Mouse (Mus musculus): ENCODE measurements around the gene Sec1. TPM values are rescaled to one million over a fixed set of nuclear protein-coding genes. Genes with fewer than 3 reads are reported as not detected.

Gene Sec1
- polyA plus RNA-seq, 1 experiment from 2014 or later: 0.47 TPM

DNA sequence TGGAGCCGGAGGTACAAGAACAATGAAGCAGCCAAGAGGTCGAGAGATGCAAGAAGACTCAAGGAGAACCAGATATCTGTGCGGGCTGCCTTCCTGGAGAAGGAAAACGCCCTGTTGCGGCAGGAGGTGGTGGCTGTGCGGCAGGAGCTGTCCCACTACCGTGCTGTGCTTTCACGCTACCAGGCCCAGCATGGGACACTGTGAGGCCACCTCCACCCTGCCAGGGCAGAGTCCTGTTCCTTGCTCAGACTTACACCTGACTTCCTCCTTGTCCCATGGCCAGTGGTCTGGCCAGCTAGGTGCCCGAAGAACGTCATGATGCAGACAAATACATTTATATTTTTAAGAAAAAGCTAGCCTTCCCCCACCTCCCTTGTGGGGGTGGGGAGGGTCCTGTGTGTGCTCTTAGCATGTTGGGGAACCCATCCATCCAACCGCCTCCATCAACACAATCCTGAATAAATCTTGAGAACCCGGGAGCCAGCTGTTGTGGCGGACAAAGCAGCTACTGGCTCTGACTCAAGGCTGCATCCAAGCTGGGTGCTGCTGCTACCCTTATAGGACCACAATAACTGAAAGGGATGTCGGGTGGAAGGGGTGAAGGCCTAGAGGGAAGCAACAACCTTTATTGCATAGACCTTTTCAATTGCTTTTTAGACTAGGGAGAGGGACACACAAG lies 15.6 kb upstream of the Sec1 start:
- no peaks in the 10 kb centered on the region for H3K9me3 ChIP-seq (replicated peaks)
- WGBS: 72% methylated on average over 14 of the region's 14 CpGs
- no peak for ATAC-seq (ENCODE audit: low FRiP score)
- H3K27ac ChIP-seq (replicated peaks): peak overlapping the region; percentile 14; the same call in 1 of the 2 replicates
- no peak overlapping the region for H3K4me3 ChIP-seq (replicated peaks)
- H3K9ac ChIP-seq (replicated peaks): no peak overlapping the region
- H3K4me1 ChIP-seq: peaks cover 74% of the 10 kb centered on the region
- 0 out of 2 replicates have a peak overlapping the region, but pooled peaks have one; percentile 91 for H3K4me2 ChIP-seq
- peaks cover 40% of the 10 kb centered on the region for H3K36me3 ChIP-seq
- no peaks in the 10 kb centered on the region for H3K27me3 ChIP-seq (replicated peaks)

DNA sequence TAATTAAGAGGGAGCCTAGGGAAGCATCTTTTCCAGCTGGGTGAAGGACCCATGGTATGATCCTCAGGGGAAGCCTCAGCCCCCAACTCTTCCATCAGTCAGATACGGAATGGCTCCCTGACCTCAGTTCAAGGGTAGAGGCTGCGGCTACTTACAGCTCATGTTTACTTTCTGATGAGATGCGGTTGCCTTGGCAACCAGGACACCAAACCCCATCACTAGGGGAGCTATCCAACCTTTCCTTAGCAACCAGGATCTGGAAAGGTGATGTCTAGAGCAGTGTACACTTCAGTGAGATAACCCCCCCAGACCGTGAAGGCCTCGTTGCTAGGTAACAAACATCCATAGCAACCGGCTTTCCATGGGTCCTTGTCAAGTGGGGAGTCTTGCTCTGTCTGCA lies 14.8 kb upstream of the Sec1 start:
- WGBS: 27% methylated on average over 6 of the region's 6 CpGs
- peak overlapping the region; percentile 14; the same call in 1 of the 2 replicates for H3K27ac ChIP-seq (replicated peaks)

DNA sequence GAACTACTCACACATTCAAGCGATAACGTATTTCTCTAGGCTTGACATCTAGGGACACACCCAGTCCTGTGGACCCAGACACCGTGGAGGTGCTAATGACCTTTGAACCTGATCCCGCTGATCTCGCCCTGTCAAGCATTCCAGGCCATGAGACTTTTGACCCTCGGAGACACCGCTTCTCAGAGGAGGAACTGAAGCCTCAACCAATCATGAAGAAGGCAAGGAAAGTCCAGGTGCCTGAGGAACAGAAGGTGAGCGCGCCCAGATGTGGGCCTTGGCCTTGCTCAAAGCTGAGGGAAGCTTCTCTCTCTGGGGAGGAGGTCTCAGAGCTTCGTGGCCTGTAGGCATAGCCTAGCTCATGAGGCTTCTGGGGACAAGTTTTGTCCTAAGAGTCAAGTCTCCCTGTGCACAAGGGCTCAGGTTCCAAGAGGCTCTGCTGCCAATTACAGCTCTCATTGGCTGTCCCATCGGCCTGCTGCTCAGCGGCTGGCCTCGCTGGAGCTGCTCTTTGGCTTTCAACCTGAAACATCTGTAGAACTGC lies 14.1 kb upstream of the Sec1 start:
- no peak overlapping the region for H3K4me3 ChIP-seq (replicated peaks)
- 54% methylated on average over 13 of the region's 13 CpGs for WGBS
- no peak for ATAC-seq (ENCODE audit: low FRiP score)
- H3K27ac ChIP-seq (replicated peaks): peak overlapping the region; percentile 77; the same call in 1 of the 2 replicates
- peaks cover 37% of the 10 kb centered on the region for H3K36me3 ChIP-seq
- no peak overlapping the region for H3K9ac ChIP-seq (replicated peaks)
- peaks cover 73% of the 10 kb centered on the region for H3K4me1 ChIP-seq
- H3K4me2 ChIP-seq: peak overlapping the region; percentile 91
- H3K9me3 ChIP-seq (replicated peaks): no peaks in the 10 kb centered on the region
- no peaks in the 10 kb centered on the region for H3K27me3 ChIP-seq (replicated peaks)

More for the DNA sequence above, 14.8 kb upstream of the Sec1 start:
- no peaks in the 10 kb centered on the region for H3K27me3 ChIP-seq (replicated peaks)
- H3K36me3 ChIP-seq: peaks cover 40% of the 10 kb centered on the region
- no peak overlapping the region for H3K4me3 ChIP-seq (replicated peaks)
- no peak for ATAC-seq (ENCODE audit: low FRiP score)
- H3K9me3 ChIP-seq (replicated peaks): no peaks in the 10 kb centered on the region
- peak overlapping the region; percentile 91 for H3K4me2 ChIP-seq
- H3K9ac ChIP-seq (replicated peaks): no peak overlapping the region
- peaks cover 68% of the 10 kb centered on the region for H3K4me1 ChIP-seq

DNA sequence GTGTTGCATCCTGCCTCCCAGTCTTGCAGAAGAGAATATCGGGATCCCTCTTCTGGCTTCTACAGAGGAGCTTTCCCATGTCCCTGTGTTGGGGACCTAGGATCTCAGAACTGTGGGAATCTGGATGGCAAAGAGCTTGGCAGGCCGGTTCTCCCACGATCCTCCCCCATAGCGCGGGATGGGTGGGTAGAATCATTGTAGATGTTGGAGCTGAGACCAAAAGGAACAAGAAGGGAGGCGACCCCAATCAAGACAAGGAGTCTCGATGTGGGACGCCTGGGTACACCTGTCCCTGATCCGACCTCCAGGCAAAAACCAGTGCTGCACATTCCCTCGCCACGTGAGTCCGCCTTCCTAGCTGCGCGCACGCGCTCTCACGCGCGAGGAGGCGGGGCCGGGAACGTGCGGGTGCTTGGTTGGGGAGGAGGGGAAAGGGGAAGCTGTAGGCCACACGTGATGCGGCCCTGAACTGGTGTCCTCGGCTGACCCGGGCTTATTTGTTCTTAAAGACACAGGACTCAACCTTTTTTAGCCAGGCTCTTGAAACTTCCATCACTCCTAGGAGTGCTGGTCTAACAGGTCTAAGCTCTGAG lies 13.3 kb upstream of the Sec1 start:
- Histone ChIP-seq H3K9me3 (replicated peaks) (no peaks in the 10 kb centered on the region), H3K27ac (replicated peaks) (peak overlapping the region; percentile 77), H3K9ac (replicated peaks) (peak overlapping the region; percentile 67; the same call in 1 of the 2 replicates), H3K4me1 (peaks cover 78% of the 10 kb centered on the region), H3K4me2 (peak overlapping the region; percentile 91), H3K36me3 (peaks cover 28% of the 10 kb centered on the region), H3K27me3 (replicated peaks) (no peaks in the 10 kb centered on the region), H3K4me3 (replicated peaks) (peak overlapping the region; percentile 52)
- ATAC-seq (ENCODE audit: low FRiP score): no peak
- WGBS: under 1% methylated on average over 27 of the region's 27 CpGs

DNA sequence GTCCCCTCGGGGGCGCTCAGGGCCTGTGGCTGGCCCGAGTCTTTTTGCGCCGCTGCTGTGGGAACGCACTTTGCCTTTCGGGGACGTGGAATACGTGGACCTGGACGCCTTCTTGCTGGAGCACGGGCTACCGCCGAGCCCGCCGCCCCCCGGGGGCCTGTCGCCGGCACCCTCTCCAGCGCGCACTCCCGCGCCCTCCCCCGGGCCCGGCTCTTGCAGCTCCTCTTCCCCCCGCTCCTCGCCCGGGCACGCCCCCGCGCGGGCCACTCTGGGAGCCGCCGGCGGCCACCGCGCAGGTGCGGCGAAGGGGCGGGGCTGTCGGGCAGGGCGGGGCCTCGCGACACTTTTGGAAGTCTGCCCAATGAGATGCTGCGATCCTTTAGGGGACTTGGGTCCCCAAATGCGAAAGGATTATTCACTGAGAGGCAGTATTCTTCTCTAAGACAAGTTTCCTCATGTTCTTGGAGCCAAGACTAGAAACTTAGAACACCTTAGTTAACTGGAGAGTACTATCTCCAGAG lies 12.6 kb upstream of the Sec1 start:
- Histone ChIP-seq H3K27ac (replicated peaks) (peak overlapping the region; percentile 77), H3K4me3 (replicated peaks) (peak overlapping the region; percentile 52), H3K27me3 (replicated peaks) (no peaks in the 10 kb centered on the region), H3K36me3 (peaks cover 22% of the 10 kb centered on the region), H3K9ac (replicated peaks) (peak overlapping the region; percentile 67), H3K9me3 (replicated peaks) (no peaks in the 10 kb centered on the region), H3K4me2 (peak overlapping the region; percentile 91), H3K4me1 (peaks cover 77% of the 10 kb centered on the region)
- WGBS: 1% methylated on average over 44 of the region's 45 CpGs
- ATAC-seq (ENCODE audit: low FRiP score): no peak

DNA sequence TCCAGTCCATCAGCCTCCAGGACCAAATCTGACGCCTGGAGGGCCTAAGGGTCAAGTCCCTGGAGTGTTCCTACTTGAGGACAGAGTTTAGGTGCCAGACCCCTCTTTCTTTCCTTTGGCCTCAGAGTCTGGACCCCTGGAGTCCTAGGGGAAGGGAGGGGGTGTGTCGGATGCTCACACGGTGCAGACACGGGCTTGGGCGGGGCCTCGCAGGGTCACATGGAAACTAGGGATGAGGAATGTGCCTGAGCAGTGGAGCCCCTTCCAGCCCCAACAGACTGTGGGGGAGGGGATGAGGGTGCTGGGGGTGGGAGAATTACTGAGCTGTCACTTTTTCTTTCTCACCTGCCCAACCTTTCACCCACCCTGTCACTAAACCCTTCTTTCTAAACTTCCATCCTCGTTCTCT lies 11.7 kb upstream of the Sec1 start:
- WGBS: under 1% methylated on average over 7 of the region's 7 CpGs
- ATAC-seq (ENCODE audit: low FRiP score): no peak
- no peaks in the 10 kb centered on the region for H3K9me3 ChIP-seq (replicated peaks)
- H3K4me1 ChIP-seq: peaks cover 86% of the 10 kb centered on the region
- peak overlapping the region; percentile 52 for H3K4me3 ChIP-seq (replicated peaks)
- peak overlapping the region; percentile 67 for H3K9ac ChIP-seq (replicated peaks)
- H3K4me2 ChIP-seq: peak overlapping the region; percentile 91
- H3K27me3 ChIP-seq (replicated peaks): no peaks in the 10 kb centered on the region
- H3K36me3 ChIP-seq: peaks cover 12% of the 10 kb centered on the region
- peak overlapping the region; percentile 88 for H3K27ac ChIP-seq (replicated peaks)

DNA sequence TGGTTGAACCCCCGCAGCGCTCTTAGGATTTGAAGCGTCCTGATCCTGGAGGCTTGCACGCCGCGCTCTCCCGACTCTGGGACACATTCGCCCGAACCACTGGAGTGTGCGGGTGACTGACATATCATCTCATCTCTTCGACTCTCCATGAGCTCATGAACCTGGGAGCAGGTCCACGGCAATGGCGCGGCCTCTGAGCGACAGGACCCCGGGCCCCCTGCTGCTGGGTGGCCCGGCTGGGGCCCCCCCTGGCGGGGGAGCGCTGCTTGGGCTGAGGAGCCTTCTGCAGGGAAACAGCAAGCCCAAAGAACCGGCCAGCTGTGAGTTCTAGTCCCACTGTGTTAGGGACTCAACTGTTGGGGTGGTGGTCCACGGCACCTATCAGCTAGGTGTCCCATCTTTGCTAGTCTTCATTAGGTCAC lies 11.3 kb upstream of the Sec1 start:
- ATAC-seq (ENCODE audit: low FRiP score): no peak
- H3K36me3 ChIP-seq: peaks cover 8% of the 10 kb centered on the region
- H3K27ac ChIP-seq (replicated peaks): peak overlapping the region; percentile 88
- peak overlapping the region; percentile 91 for H3K4me2 ChIP-seq
- no peaks in the 10 kb centered on the region for H3K9me3 ChIP-seq (replicated peaks)
- peak overlapping the region; percentile 52 for H3K4me3 ChIP-seq (replicated peaks)
- WGBS: under 1% methylated on average over 21 of the region's 21 CpGs
- peaks cover 87% of the 10 kb centered on the region for H3K4me1 ChIP-seq
- H3K27me3 ChIP-seq (replicated peaks): no peaks in the 10 kb centered on the region
- peak overlapping the region; percentile 67 for H3K9ac ChIP-seq (replicated peaks)

DNA sequence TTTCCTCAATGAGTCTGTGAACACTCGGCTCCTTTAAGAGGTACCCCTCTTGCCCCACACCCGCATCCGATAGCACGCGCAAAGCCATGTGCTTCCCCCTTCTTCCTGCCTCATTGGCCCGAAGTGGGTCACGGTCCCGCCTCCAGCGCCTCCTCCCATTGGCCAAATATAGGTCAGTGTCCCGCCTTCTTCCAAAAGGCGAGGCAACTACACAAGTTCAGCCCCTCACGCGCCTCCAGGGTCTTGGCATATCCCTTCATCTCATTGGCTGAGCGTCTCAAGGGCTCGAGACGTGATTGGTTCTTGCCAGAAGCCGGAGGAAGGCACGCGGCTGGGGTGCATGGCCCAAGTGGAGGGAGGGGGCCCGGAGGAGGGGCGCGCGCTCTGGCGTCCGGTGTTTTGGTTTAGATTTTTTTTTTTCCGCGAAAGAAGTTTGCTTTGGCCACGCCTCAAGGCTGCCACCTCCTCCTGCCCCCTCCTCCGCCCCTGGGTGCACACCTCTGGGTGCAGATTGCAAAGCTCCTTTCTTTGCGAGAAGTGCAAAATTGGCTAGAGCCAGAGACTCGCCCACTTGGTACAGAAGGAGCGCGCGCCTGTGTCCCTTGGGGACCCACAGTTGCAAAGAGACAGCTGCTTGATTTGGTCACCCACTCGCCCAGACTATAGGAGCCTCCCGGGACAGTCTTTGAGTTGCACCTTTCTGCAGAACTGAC lies 10.7 kb upstream of the Sec1 start, which contains the start of gene Dbp:
Dbp (plus strand) TSS at position 359 of the 713 bp plus-strand sequence.
- Histone ChIP-seq H3K4me3 (replicated peaks) (peak within 1 kb of the TSS; percentile 52), H3K27me3 (replicated peaks) (no peaks in the 10 kb centered on the region), H3K36me3 (peaks cover 3% of the 10 kb centered on the region), H3K27ac (replicated peaks) (peak within 1 kb of the TSS; percentile 88), H3K9me3 (replicated peaks) (no peaks in the 10 kb centered on the region), H3K4me1 (peaks cover 87% of the 10 kb centered on the region), H3K4me2 (peak within 1 kb of the TSS; percentile 91), H3K9ac (replicated peaks) (peak within 1 kb of the TSS; percentile 67)
- ATAC-seq (ENCODE audit: low FRiP score): peak; percentile 86
- under 1% methylated on average over 36 of the region's 36 CpGs for WGBS

DNA sequence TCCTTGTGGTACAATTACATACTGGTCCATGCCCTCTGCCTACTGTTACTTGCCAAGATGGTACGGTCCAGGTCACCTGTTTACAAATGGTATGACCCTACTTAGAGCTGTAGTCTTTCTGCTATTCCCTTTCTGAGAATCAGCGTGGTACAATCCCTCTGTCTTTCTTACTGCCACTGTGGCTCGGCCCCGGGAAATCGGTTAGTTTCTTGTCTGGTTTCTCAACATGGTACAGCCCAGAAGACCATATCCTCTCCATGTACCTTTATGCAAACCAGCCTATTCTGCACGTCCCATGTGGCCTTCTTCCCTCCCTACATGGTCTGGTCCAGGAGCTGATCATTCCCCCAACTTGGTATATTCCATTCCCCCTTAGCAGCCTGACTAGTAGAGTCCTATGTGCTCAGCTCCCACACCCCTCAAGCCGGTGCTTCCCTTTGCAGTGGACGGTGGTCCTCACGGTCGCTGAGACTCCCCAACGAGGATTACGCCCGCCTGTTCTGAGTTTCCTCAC lies 9.9 kb upstream of the Sec1 start:
- peak overlapping the region; percentile 40 for H3K9ac ChIP-seq (replicated peaks)
- no peaks in the 10 kb centered on the region for H3K27me3 ChIP-seq (replicated peaks)
- H3K27ac ChIP-seq (replicated peaks): peak overlapping the region; percentile 88
- peak overlapping the region; percentile 91 for H3K4me2 ChIP-seq
- ATAC-seq (ENCODE audit: low FRiP score): peak; percentile 62
- H3K9me3 ChIP-seq (replicated peaks): no peaks in the 10 kb centered on the region
- peaks cover 87% of the 10 kb centered on the region for H3K4me1 ChIP-seq
- peak overlapping the region; percentile 52 for H3K4me3 ChIP-seq (replicated peaks)
- WGBS: under 1% methylated on average over 13 of the region's 13 CpGs
- no peaks in the 10 kb centered on the region for H3K36me3 ChIP-seq

DNA sequence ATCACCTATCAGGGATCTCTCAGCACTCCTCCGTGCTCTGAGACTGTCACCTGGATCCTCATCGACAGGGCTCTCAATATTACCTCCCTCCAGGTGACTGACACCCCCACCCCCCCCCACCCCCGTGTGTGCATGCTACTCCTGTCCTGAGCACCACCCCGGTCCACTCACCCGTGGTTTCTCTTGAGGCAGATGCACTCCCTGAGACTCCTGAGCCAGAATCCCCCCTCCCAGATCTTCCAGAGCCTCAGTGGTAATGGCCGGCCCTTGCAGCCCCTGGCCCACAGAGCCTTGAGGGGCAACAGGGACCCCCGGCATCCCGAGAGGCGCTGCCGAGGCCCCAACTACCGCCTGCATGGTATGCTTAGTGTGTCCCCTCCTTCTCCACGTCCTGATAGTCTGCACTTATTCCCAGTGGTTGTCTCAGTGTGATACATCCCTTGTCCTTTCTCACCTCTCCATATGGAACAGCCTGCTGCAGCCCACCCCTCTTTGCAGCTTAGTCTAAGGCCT lies 9.4 kb upstream of the Sec1 start:
- Histone ChIP-seq H3K27ac (replicated peaks) (peak overlapping the region; percentile 88), H3K36me3 (no peaks in the 10 kb centered on the region), H3K9me3 (replicated peaks) (no peaks in the 10 kb centered on the region), H3K9ac (replicated peaks) (peak overlapping the region; percentile 40), H3K27me3 (replicated peaks) (0 out of 2 replicates have a peak, but pooled peaks cover 2% of the 10 kb centered on the region), H3K4me2 (peak overlapping the region; percentile 91), H3K4me3 (replicated peaks) (peak overlapping the region; percentile 52), H3K4me1 (peaks cover 83% of the 10 kb centered on the region)
- no peak; the same call in 1 of the 2 replicates for ATAC-seq (ENCODE audit: low FRiP score)
- 38% methylated on average over 12 of the region's 12 CpGs for WGBS
